Mouse (Mus musculus): ENCODE results near the gene Slc4a3. TPM values are rescaled to one million over a fixed set of nuclear protein-coding genes. Genes with fewer than 3 reads are reported as not detected.

Gene Slc4a3
- polyA plus RNA-seq, 1 experiment from 2014 or later, result 9.3 TPM

GRCm38 (mm10) chr1:75560206-75560913 is 14.3 kb downstream of the Slc4a3 start:
- DNase-seq (ENCODE audit: low spot score), result no peak
- no peaks in the 10 kb centered on the region for H3K27me3 ChIP-seq (ENCODE audit: control insufficient read depth, insufficient read depth, low read length)
- H3K4me2 ChIP-seq (ENCODE audit: low read depth, severe bottlenecking), result no peak overlapping the region
- H3K9me3 ChIP-seq (ENCODE audit: control insufficient read depth, low read length), result peaks cover 2% of the 10 kb centered on the region; the same call in 1 of the 2 replicates
- H3K27ac ChIP-seq (replicated peaks; ENCODE audit: low read depth, low read length), result no peak overlapping the region
- no peak overlapping the region for H3K9ac ChIP-seq (ENCODE audit: low read length)
- H3K4me1 ChIP-seq (ENCODE audit: control insufficient read depth, insufficient read depth, low read length), result peaks cover 3% of the 10 kb centered on the region; the same call in 1 of the 2 replicates
- H3K36me3 ChIP-seq (ENCODE audit: control insufficient read depth, insufficient read depth, low read length), result 0 out of 2 replicates have a peak, but pooled peaks cover 2% of the 10 kb centered on the region
- WGBS, result 83% methylated on average over 12 of the region's 12 CpGs
- no peak overlapping the region for H3K4me3 ChIP-seq (ENCODE audit: low read depth, low read length)
- no peak for ATAC-seq (ENCODE audit: insufficient number of reproducible peaks, low FRiP score, low TSS enrichment, low read depth)

- Histone ChIP-seq H3K36me3 (ENCODE audit: control insufficient read depth, insufficient read depth, low read length) (0 out of 2 replicates have a peak, but pooled peaks cover 2% of the 10 kb centered on the region), H3K4me1 (ENCODE audit: control insufficient read depth, insufficient read depth, low read length) (peaks cover 3% of the 10 kb centered on the region; the same call in 1 of the 2 replicates), H3K9me3 (ENCODE audit: control insufficient read depth, low read length) (peaks cover 2% of the 10 kb centered on the region; the same call in 1 of the 2 replicates), H3K27me3 (ENCODE audit: control insufficient read depth, insufficient read depth, low read length) (no peaks in the 10 kb centered on the region), H3K27ac (replicated peaks; ENCODE audit: low read depth, low read length) (no peak overlapping the region), H3K4me2 (ENCODE audit: low read depth, severe bottlenecking) (no peak overlapping the region), H3K4me3 (ENCODE audit: low read depth, low read length) (no peak overlapping the region), H3K9ac (ENCODE audit: low read length) (no peak overlapping the region)
- DNase-seq (ENCODE audit: low spot score) (no peak), ATAC-seq (ENCODE audit: insufficient number of reproducible peaks, low FRiP score, low TSS enrichment, low read depth) (no peak)
- 56% methylated on average over 4 of the region's 4 CpGs for WGBS
Observed at GRCm38 (mm10) chr1:75561221-75561897, 15.3 kb downstream of the Slc4a3 start.

- Histone ChIP-seq H3K4me1 (ENCODE audit: control insufficient read depth, insufficient read depth, low read length) (peaks cover 3% of the 10 kb centered on the region; the same call in 1 of the 2 replicates), H3K4me2 (ENCODE audit: low read depth, severe bottlenecking) (no peak overlapping the region), H3K4me3 (ENCODE audit: low read depth, low read length) (no peak overlapping the region), H3K27me3 (ENCODE audit: control insufficient read depth, insufficient read depth, low read length) (no peaks in the 10 kb centered on the region), H3K9ac (ENCODE audit: low read length) (no peak overlapping the region), H3K9me3 (ENCODE audit: control insufficient read depth, low read length) (peaks cover 2% of the 10 kb centered on the region; the same call in 1 of the 2 replicates), H3K36me3 (ENCODE audit: control insufficient read depth, insufficient read depth, low read length) (no peaks in the 10 kb centered on the region), H3K27ac (replicated peaks; ENCODE audit: low read depth, low read length) (no peak overlapping the region)
- ATAC-seq (ENCODE audit: insufficient number of reproducible peaks, low FRiP score, low TSS enrichment, low read depth) (no peak), DNase-seq (ENCODE audit: low spot score) (no peak)
- 80% methylated on average over 1 of the region's 1 CpGs for WGBS
Observed at GRCm38 (mm10) chr1:75561898-75562238, 15.8 kb downstream of the Slc4a3 start.

- ATAC-seq (ENCODE audit: insufficient number of reproducible peaks, low FRiP score, low TSS enrichment, low read depth), result no peak
- Histone ChIP-seq H3K27me3 (ENCODE audit: control insufficient read depth, insufficient read depth, low read length) (no peaks in the 10 kb centered on the region), H3K27ac (replicated peaks; ENCODE audit: low read depth, low read length) (no peak overlapping the region), H3K4me2 (ENCODE audit: low read depth, severe bottlenecking) (no peak overlapping the region), H3K9ac (ENCODE audit: low read length) (no peak overlapping the region), H3K4me3 (ENCODE audit: low read depth, low read length) (no peak overlapping the region), H3K9me3 (ENCODE audit: control insufficient read depth, low read length) (peaks cover 2% of the 10 kb centered on the region; the same call in 1 of the 2 replicates), H3K4me1 (ENCODE audit: control insufficient read depth, insufficient read depth, low read length) (peaks cover 3% of the 10 kb centered on the region; the same call in 1 of the 2 replicates), H3K36me3 (ENCODE audit: control insufficient read depth, insufficient read depth, low read length) (no peaks in the 10 kb centered on the region)
- DNase-seq (ENCODE audit: low spot score), result no peak
- 94% methylated on average over 2 of the region's 2 CpGs for WGBS
Observed at GRCm38 (mm10) chr1:75564102-75564501, 18.0 kb downstream of the Slc4a3 start.

- no peak overlapping the region for H3K4me3 ChIP-seq (ENCODE audit: low read depth, low read length)
- peaks cover 2% of the 10 kb centered on the region; the same call in 1 of the 2 replicates for H3K9me3 ChIP-seq (ENCODE audit: control insufficient read depth, low read length)
- no peaks in the 10 kb centered on the region for H3K27me3 ChIP-seq (ENCODE audit: control insufficient read depth, insufficient read depth, low read length)
- no peaks in the 10 kb centered on the region for H3K4me1 ChIP-seq (ENCODE audit: control insufficient read depth, insufficient read depth, low read length)
- no peak overlapping the region for H3K9ac ChIP-seq (ENCODE audit: low read length)
- no peaks in the 10 kb centered on the region for H3K36me3 ChIP-seq (ENCODE audit: control insufficient read depth, insufficient read depth, low read length)
- ATAC-seq (ENCODE audit: insufficient number of reproducible peaks, low FRiP score, low TSS enrichment, low read depth), result no peak
- no peak overlapping the region for H3K27ac ChIP-seq (replicated peaks; ENCODE audit: low read depth, low read length)
- DNase-seq (ENCODE audit: low spot score), result no peak
- no peak overlapping the region for H3K4me2 ChIP-seq (ENCODE audit: low read depth, severe bottlenecking)
- WGBS, result 76% methylated on average over 5 of the region's 5 CpGs
Observed at GRCm38 (mm10) chr1:75564916-75565315, 18.9 kb downstream of the Slc4a3 start.

- H3K27ac ChIP-seq (replicated peaks; ENCODE audit: low read depth, low read length), result no peak overlapping the region
- 73% methylated on average over 9 of the region's 9 CpGs for WGBS
Observed at GRCm38 (mm10) chr1:75565616-75566015, 19.6 kb downstream of the Slc4a3 start.

GRCm38 (mm10) chr1:75570403-75570802 is 24.3 kb downstream of the Slc4a3 start:
- H3K9ac ChIP-seq (ENCODE audit: low read length), result no peak overlapping the region
- no peaks in the 10 kb centered on the region for H3K9me3 ChIP-seq (ENCODE audit: control insufficient read depth, low read length)
- no peaks in the 10 kb centered on the region for H3K4me1 ChIP-seq (ENCODE audit: control insufficient read depth, insufficient read depth, low read length)
- no peak overlapping the region for H3K4me2 ChIP-seq (ENCODE audit: low read depth, severe bottlenecking)
- DNase-seq (ENCODE audit: low spot score), result no peak
- no peak for ATAC-seq (ENCODE audit: insufficient number of reproducible peaks, low FRiP score, low TSS enrichment, low read depth)
- no peak overlapping the region for H3K4me3 ChIP-seq (ENCODE audit: low read depth, low read length)
- no peak overlapping the region for H3K27ac ChIP-seq (replicated peaks; ENCODE audit: low read depth, low read length)
- WGBS, result 73% methylated on average over 6 of the region's 6 CpGs
- H3K27me3 ChIP-seq (ENCODE audit: control insufficient read depth, insufficient read depth, low read length), result no peaks in the 10 kb centered on the region
- H3K36me3 ChIP-seq (ENCODE audit: control insufficient read depth, insufficient read depth, low read length), result no peaks in the 10 kb centered on the region

More at GRCm38 (mm10) chr1:75565616-75566015, 19.6 kb downstream of the Slc4a3 start:
- peaks cover 2% of the 10 kb centered on the region; the same call in 1 of the 2 replicates for H3K9me3 ChIP-seq (ENCODE audit: control insufficient read depth, low read length)
- H3K27me3 ChIP-seq (ENCODE audit: control insufficient read depth, insufficient read depth, low read length), result no peaks in the 10 kb centered on the region
- DNase-seq (ENCODE audit: low spot score) (no peak), ATAC-seq (ENCODE audit: insufficient number of reproducible peaks, low FRiP score, low TSS enrichment, low read depth) (no peak)
- H3K9ac ChIP-seq (ENCODE audit: low read length), result no peak overlapping the region
- H3K36me3 ChIP-seq (ENCODE audit: control insufficient read depth, insufficient read depth, low read length), result no peaks in the 10 kb centered on the region
- no peak overlapping the region for H3K4me2 ChIP-seq (ENCODE audit: low read depth, severe bottlenecking)
- H3K4me3 ChIP-seq (ENCODE audit: low read depth, low read length), result no peak overlapping the region
- H3K4me1 ChIP-seq (ENCODE audit: control insufficient read depth, insufficient read depth, low read length), result no peaks in the 10 kb centered on the region

GRCm38 (mm10) chr1:75572776-75573175 is 26.7 kb downstream of the Slc4a3 start:
- H3K9ac ChIP-seq (ENCODE audit: low read length), result no peak overlapping the region
- no peak overlapping the region for H3K27ac ChIP-seq (replicated peaks; ENCODE audit: low read depth, low read length)
- H3K27me3 ChIP-seq (ENCODE audit: control insufficient read depth, insufficient read depth, low read length), result no peaks in the 10 kb centered on the region
- H3K4me2 ChIP-seq (ENCODE audit: low read depth, severe bottlenecking), result no peak overlapping the region
- no peaks in the 10 kb centered on the region for H3K4me1 ChIP-seq (ENCODE audit: control insufficient read depth, insufficient read depth, low read length)
- H3K9me3 ChIP-seq (ENCODE audit: control insufficient read depth, low read length), result no peaks in the 10 kb centered on the region
- WGBS, result 86% methylated on average over 6 of the region's 6 CpGs
- DNase-seq (ENCODE audit: low spot score) (no peak), ATAC-seq (ENCODE audit: insufficient number of reproducible peaks, low FRiP score, low TSS enrichment, low read depth) (no peak)
- H3K4me3 ChIP-seq (ENCODE audit: low read depth, low read length), result no peak overlapping the region
- H3K36me3 ChIP-seq (ENCODE audit: control insufficient read depth, insufficient read depth, low read length), result no peaks in the 10 kb centered on the region

Data from limb, embryonic 11.5 days (tissue).